Mouse (Mus musculus): ENCODE data around the gene Cib2. TPM values are rescaled to one million over a fixed set of nuclear protein-coding genes. Genes with fewer than 3 reads are reported as not detected.

Cib2 gene
- polyA plus RNA-seq, 1 experiment = 1.3 TPM

GRCm38 (mm10) chr9:54499291-54499690 lies 60.7 kb downstream of the Cib2 start:
- H3K4me2 ChIP-seq (ENCODE audit: low read depth) = no peak overlapping the region
- no peaks in the 10 kb centered on the region for H3K79me2 ChIP-seq (ENCODE audit: control insufficient read depth, insufficient read depth)
- no peak for TF ChIP-seq POLR2AphosphoS2 (IDR thresholded peaks at IDR 0.05; ENCODE audit: insufficient read length, low read depth)
- no peak for TF ChIP-seq TCF12 (IDR thresholded peaks at IDR 0.05; ENCODE audit: insufficient read depth, poor library complexity, severe bottlenecking)
- no peak for TF ChIP-seq USF1 (IDR thresholded peaks at IDR 0.05; ENCODE audit: low read depth)
- TF ChIP-seq POLR2A (IDR thresholded peaks at IDR 0.05; ENCODE audit: insufficient read length, low read depth) = no peak
- TF ChIP-seq MAX (IDR thresholded peaks at IDR 0.05; ENCODE audit: low read depth) = no peak
- no peak for TF ChIP-seq REST (IDR thresholded peaks at IDR 0.05; ENCODE audit: insufficient read depth, insufficient read length)
- no peak for TF ChIP-seq MYOG (IDR thresholded peaks at IDR 0.05; ENCODE audit: control insufficient read depth in 1 of 3, insufficient read depth in 1 of 3, insufficient read length in 2 of 3, low read depth in 2 of 3)
- TF ChIP-seq MYOD1 (IDR thresholded peaks at IDR 0.05; ENCODE audit: control insufficient read depth in 1 of 3, insufficient read length in 2 of 3, low read depth in 2 of 3) = no peak
- TF ChIP-seq E2F4 (IDR thresholded peaks at IDR 0.05; ENCODE audit: insufficient read depth) = no peak
- no peak for TF ChIP-seq CEBPB (IDR thresholded peaks at IDR 0.05; ENCODE audit: insufficient read depth, poor library complexity, severe bottlenecking)
- no peak for TF ChIP-seq TCF3 (IDR thresholded peaks at IDR 0.05; ENCODE audit: insufficient read length, low read depth)
- TF ChIP-seq SRF (IDR thresholded peaks at IDR 0.05; ENCODE audit: control insufficient read depth, insufficient read length, low read depth) = no peak
- H3ac ChIP-seq (ENCODE audit: control insufficient read depth, insufficient read length) = no peak overlapping the region
- H3K4me3 ChIP-seq = no peak overlapping the region
- peaks cover 21% of the 10 kb centered on the region for H3K27me3 ChIP-seq (ENCODE audit: control insufficient read depth, insufficient read depth, insufficient read length)
- no peaks in the 10 kb centered on the region for H3K36me3 ChIP-seq (ENCODE audit: control insufficient read depth, insufficient read depth)

Other genes with a start within 250 kb of the Cib2 start
- 0.22 TPM for gene Dmxl2, start 58.6 kb downstream of the Cib2 start, polyA plus RNA-seq (2012; fragmentation: generic; extraction: Trizol)
- not detected for gene Sh2d7, start 21.2 kb downstream of the Cib2 start, polyA plus RNA-seq (2012; fragmentation: generic; extraction: Trizol)
- 88.5 TPM for gene Idh3a, start 26.1 kb upstream of the Cib2 start, polyA plus RNA-seq (2012; fragmentation: generic; extraction: Trizol)
- 48.0 TPM for gene Acsbg1, start 101.7 kb upstream of the Cib2 start, polyA plus RNA-seq (2012; fragmentation: generic; extraction: Trizol)
- 11.7 TPM for gene Dnaja4, start 138.7 kb upstream of the Cib2 start, polyA plus RNA-seq (2012; fragmentation: generic; extraction: Trizol)
- gene Wdr61, start 174.3 kb upstream of the Cib2 start, polyA plus RNA-seq (2012; fragmentation: generic; extraction: Trizol) = 41.7 TPM
- gene Crabp1, start 204.5 kb upstream of the Cib2 start, polyA plus RNA-seq (2012; fragmentation: generic; extraction: Trizol) = 0.13 TPM

Data from myocyte (in vitro differentiated cells).